Mouse (Mus musculus): Measurements from ENCODE around the gene Zfp51. TPM values are rescaled to one million over a fixed set of nuclear protein-coding genes. Genes with fewer than 3 reads are reported as not detected.

Zfp51 gene
- 0.12 TPM in 1 of 2 replicates, not detected in the other for polyA plus RNA-seq (2012; rRNA removed; ENCODE audit: low replicate concordance)

DNA sequence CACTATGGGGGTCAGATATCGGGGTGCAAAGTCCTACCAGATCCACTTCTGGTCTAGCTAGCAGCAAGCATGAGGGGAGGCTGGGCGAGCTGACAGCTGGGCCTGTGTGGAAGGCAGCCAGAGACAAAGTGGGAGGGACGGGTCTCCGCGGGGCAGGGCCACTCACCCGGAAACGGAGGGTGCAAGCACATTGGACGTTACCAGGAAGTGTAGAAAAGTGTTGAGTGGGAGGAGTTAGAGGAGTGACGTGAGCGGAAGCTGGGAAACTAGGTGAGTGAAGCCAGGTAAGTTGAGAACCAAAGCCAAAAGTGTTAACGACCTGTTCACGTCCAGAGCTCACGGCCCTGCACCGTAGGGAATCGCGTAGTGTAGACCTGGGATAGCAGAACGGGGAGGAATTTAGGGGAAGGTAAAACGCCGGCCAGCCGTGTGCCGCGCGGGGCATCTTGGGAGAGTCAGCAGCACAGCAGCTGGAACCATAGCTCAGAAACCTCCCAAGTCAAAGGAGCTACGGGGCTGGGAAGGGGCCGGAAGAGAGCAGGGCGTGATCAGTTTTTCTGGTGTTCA lies at the start of gene Zfp51:
Zfp51 (plus strand) TSS at position 237 of the 567 bp plus-strand sequence.

DNA sequence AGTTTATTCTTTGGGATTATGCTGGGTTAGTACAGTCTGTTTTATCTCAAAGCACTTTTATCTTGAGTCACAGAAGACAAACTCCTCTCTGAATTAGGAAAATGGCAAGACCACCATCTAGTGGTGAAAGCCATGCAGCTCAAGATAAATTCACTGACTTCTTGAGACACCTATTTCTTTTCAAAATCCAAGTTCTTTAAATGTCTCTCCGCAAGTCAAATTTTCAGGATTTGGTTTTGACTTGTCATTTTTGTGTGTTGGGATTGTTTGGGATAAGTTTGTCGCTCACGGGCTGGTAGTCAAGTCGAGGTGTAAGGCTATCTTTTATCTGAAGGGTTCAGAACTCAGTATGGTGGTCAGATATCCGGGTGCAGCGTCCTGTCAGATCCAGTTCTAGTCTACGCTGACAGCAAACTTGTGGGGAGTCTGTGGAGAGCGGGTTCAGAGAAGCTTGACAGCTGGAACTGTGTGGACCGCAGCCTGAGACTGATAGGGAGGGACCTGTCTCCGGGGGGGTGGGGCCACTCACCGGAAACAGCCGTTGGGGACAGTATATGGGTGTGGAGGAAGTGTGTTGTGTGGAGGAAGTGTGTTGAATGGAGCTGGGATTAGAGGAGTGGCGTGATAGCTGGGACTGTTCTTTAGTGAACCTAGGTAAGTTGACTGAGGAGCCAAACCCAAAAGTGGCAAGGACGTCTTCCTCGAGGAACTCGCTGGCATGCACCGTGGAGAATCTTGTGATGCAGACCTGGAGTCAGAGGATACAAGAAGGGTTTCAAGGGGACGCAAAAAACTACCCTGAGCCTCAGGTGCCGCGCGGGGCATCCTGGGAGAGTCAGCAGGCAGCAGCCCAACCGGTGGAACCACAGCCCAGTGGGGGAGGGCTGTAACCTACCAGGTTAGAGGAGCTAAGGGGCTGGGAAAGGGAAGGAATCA lies 27.2 kb upstream of the Zfp51 start, which contains the start of gene Zfp54:
Zfp54 (plus strand) TSS at position 564 of the 936 bp plus-strand sequence.

DNA sequence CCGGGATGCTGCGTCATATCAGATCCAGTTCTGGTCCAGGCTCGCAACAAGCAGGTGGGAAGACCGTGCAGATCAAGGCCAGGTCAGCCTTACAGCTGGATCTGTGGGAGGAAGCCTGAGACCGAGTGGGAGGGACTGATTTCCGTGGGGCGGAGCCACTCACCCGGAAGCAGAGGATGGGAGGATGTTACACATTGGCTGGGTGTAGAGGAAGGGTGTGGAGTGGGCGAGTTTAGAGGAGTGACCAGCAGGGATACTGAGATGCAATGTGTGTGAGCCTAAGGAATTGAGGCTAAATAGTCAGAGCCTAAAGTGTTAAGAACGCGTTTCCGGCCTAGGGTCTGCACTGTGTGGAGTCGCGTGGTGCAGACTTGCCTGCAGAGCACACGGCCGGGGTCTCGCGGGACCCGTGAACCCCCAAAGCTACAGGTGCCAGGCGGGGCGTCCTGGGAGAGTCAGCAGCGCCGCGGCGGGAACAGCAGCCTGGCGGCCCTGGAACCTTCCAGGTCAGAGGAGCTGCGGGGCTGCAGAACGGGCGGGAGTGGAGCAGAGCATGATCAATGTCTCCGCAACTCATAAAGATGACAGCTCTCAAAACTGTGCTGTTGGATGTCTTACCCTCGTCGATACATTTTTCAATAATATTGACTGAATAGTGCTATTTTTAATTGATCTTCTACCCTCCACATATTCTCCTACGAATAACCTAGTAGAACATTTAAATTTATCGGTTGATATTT lies 38.8 kb downstream of the Zfp51 start, which contains the start of gene Zfp53:
Zfp53 (plus strand) TSS at position 239 of the 740 bp plus-strand sequence.

Other genes starting within 250 kb of the Zfp51 start
- not detected in 2 replicates for gene Vmn1r234, start 224.3 kb upstream of the Zfp51 start, polyA plus RNA-seq (2012; rRNA removed; ENCODE audit: low replicate concordance)
- gene Vmn1r235, start 194.0 kb upstream of the Zfp51 start, polyA plus RNA-seq (2012; rRNA removed; ENCODE audit: low replicate concordance): not detected in 2 replicates
- gene Vmn1r236, start 167.4 kb upstream of the Zfp51 start, polyA plus RNA-seq (2012; rRNA removed; ENCODE audit: low replicate concordance): not detected in 2 replicates
- gene Vmn1r237, start 138.5 kb upstream of the Zfp51 start, polyA plus RNA-seq (2012; rRNA removed; ENCODE audit: low replicate concordance): not detected in 2 replicates
- gene Zfp677, start 66.6 kb upstream of the Zfp51 start, polyA plus RNA-seq (2012; rRNA removed; ENCODE audit: low replicate concordance): not detected in 2 replicates
- 0.06 and 0.25 TPM in 2 replicates for gene Zfp54, start 27.1 kb upstream of the Zfp51 start, polyA plus RNA-seq (2012; rRNA removed; ENCODE audit: low replicate concordance)
- 1.4 and 1.7 TPM in 2 replicates for gene Zfp53, start 38.6 kb downstream of the Zfp51 start, polyA plus RNA-seq (2012; rRNA removed; ENCODE audit: low replicate concordance)
- gene Zfp52, start 85.2 kb downstream of the Zfp51 start, polyA plus RNA-seq (2012; rRNA removed; ENCODE audit: low replicate concordance): 0.06 TPM in 1 of 2 replicates, not detected in the other
- gene Zfp948, start 116.6 kb downstream of the Zfp51 start, polyA plus RNA-seq (2012; rRNA removed; ENCODE audit: low replicate concordance): 0.07 and 0.19 TPM in 2 replicates
- gene Zfp983, start 200.2 kb downstream of the Zfp51 start, polyA plus RNA-seq (2012; rRNA removed; ENCODE audit: low replicate concordance): 0.06 and 0.11 TPM in 2 replicates
- gene Gm10226, start 241.5 kb downstream of the Zfp51 start, polyA plus RNA-seq (2012; rRNA removed; ENCODE audit: low replicate concordance): not detected in 2 replicates

All from duodenum, adult 2 months (tissue).